Mouse (Mus musculus) liver, adult 2 months (tissue): Measurements from ENCODE around the gene Ccdc65. TPM values are rescaled to one million over a fixed set of nuclear protein-coding genes. Genes with fewer than 3 reads are reported as not detected.
"Not testable (repeated sequence)": the region's sequence is repeated elsewhere in the genome, so short reads cannot be mapped to it uniquely, and the experiment has no call there.

ENCODE experiments used
- DNase-seq: peaks from one replicate; pipeline ENCODE4 v3.0.0-alpha.2; 2011; ENCODE audit warnings: low read depth, low spot score; ENCODE audit errors: extremely low read depth
- H3K27ac ChIP-seq: fragments of 200-500 bp; replicated peaks from 2 replicates; pipeline ENCODE4 v1.5.1; 2012; ENCODE audit warnings: low read depth, mild to moderate bottlenecking, control low read depth, inconsistent platforms, low read length; ENCODE audit not compliant: insufficient read depth
- H3K27me3 ChIP-seq: fragments of 200-500 bp; 2 replicates; pipeline ENCODE4 v1.6.1; 2012; ENCODE audit warnings: mild to moderate bottlenecking, moderate library complexity, low read length, inconsistent platforms; ENCODE audit not compliant: control insufficient read depth, insufficient read depth
- H3K36me3 ChIP-seq: fragments of 200-500 bp; 2 replicates; pipeline ENCODE4 v1.6.1; 2012; ENCODE audit warnings: low read length, inconsistent platforms; ENCODE audit not compliant: control insufficient read depth, insufficient read depth
- H3K4me1 ChIP-seq: fragments of 200-500 bp; 2 replicates; pipeline ENCODE4 v1.6.1; 2011; ENCODE audit warnings: low read length; ENCODE audit not compliant: control insufficient read depth, insufficient read depth
- H3K4me3 ChIP-seq: fragments of 200-500 bp; 2 replicates; pipeline ENCODE4 v1.5.1; 2011; ENCODE audit warnings: low read depth, mild to moderate bottlenecking, control low read depth, low read length, moderate library complexity; ENCODE audit not compliant: insufficient read depth
- H3K79me2 ChIP-seq: fragments of 200-500 bp; 2 replicates; pipeline ENCODE4 v1.6.1; 2012; ENCODE audit warnings: inconsistent platforms, mild to moderate bottlenecking, low read length, moderate library complexity; ENCODE audit not compliant: control insufficient read depth, insufficient read depth
- H3K9ac ChIP-seq: fragments of 200-500 bp; 2 replicates; pipeline ENCODE4 v1.6.1; 2012; ENCODE audit warnings: low read depth, mild to moderate bottlenecking, control low read depth, inconsistent platforms, low read length
- CTCF ChIP-seq: fragments of 200-500 bp; IDR thresholded peaks from 2 replicates; pipeline ENCODE4 v1.5.1; 2011; ENCODE audit warnings: low read depth, low read length, control low read depth
- POLR2A ChIP-seq: fragments of 200-500 bp; IDR thresholded peaks from 2 replicates; pipeline ENCODE4 v1.6.1; 2011; ENCODE audit warnings: low read length, control low read depth; ENCODE audit not compliant: insufficient read depth; ENCODE audit errors: extremely low read depth
- WGBS: fragments of 180-500 bp; shearing (Covaris S2); methylation state at CpG from one replicate; pipeline ENCODE4 v1.1.7; 2018; 5-methylcytosine and 5-hydroxymethylcytosine counted together
- polyA plus RNA-seq: library from polyadenylated mRNA; depleted of rRNA; stranded (reverse); fragments of >200 nt; gene quantifications from 2 replicates; pipeline ENCODE4 v1.2.3, GENCODE M21; 2012
- total RNA-seq: library from RNA; depleted of rRNA; stranded (reverse); fragments of >200 nt; gene quantifications from 2 replicates; pipeline ENCODE4 v1.2.3, GENCODE M21; 2014

Ccdc65 gene
- total and polyA plus RNA-seq, 2 experiments = not detected

GRCm38 (mm10) chr15:98733976-98734566 lies 26.1 kb downstream of the Ccdc65 start:
- H3K36me3 ChIP-seq = no peaks in the 10 kb centered on the region
- no peak for DNase-seq
- 57% methylated on average over 5 of the region's 5 CpGs for WGBS
- no peak overlapping the region for H3K27ac ChIP-seq
- no peaks in the 10 kb centered on the region for H3K27me3 ChIP-seq
- no peak overlapping the region for H3K4me3 ChIP-seq
- peaks cover 20% of the 10 kb centered on the region for H3K4me1 ChIP-seq
- H3K9ac ChIP-seq = no peak overlapping the region
- no peaks in the 10 kb centered on the region for H3K79me2 ChIP-seq
- TF ChIP-seq POLR2A (no peak), CTCF (no peak)

- Histone ChIP-seq H3K4me1 (peaks cover 20% of the 10 kb centered on the region), H3K27ac (no peak overlapping the region), H3K27me3 (no peaks in the 10 kb centered on the region), H3K36me3 (no peaks in the 10 kb centered on the region), H3K9ac (no peak overlapping the region), H3K4me3 (no peak overlapping the region), H3K79me2 (no peaks in the 10 kb centered on the region)
- no peak for DNase-seq
- TF ChIP-seq POLR2A (no peak), CTCF (no peak)
- 85% methylated on average over 10 of the region's 10 CpGs for WGBS
These were observed 28.5 kb downstream of the Ccdc65 start for GRCm38 (mm10) chr15:98736521-98736920.

GRCm38 (mm10) chr15:98737881-98738280 lies 29.9 kb downstream of the Ccdc65 start:
- Histone ChIP-seq H3K79me2 (no peaks in the 10 kb centered on the region), H3K27ac (peak overlapping the region; percentile 20; the same call in 1 of the 2 replicates), H3K27me3 (no peaks in the 10 kb centered on the region), H3K4me3 (no peak overlapping the region), H3K36me3 (no peaks in the 10 kb centered on the region), H3K9ac (no peak overlapping the region), H3K4me1 (peaks cover 14% of the 10 kb centered on the region)
- no peak for TF ChIP-seq POLR2A
- TF ChIP-seq CTCF = peak; percentile 81
- DNase-seq = peak; percentile 56

GRCm38 (mm10) chr15:98738796-98739195 lies 30.8 kb downstream of the Ccdc65 start:
- TF ChIP-seq CTCF = peak; percentile 69
- TF ChIP-seq POLR2A = no peak
- WGBS = 49% methylated on average over 4 of the region's 4 CpGs

GRCm38 (mm10) chr15:98740219-98740618 lies 32.2 kb downstream of the Ccdc65 start:
- TF ChIP-seq CTCF (no peak), POLR2A (no peak)
- no peak overlapping the region for H3K9ac ChIP-seq
- peaks cover 12% of the 10 kb centered on the region for H3K4me1 ChIP-seq
- H3K27me3 ChIP-seq = no peaks in the 10 kb centered on the region
- H3K27ac ChIP-seq = no peak overlapping the region
- no peaks in the 10 kb centered on the region for H3K36me3 ChIP-seq
- whole genome bisulfite sequencing = 94% methylated on average over 8 of the region's 8 CpGs
- no peak overlapping the region for H3K4me3 ChIP-seq
- H3K79me2 ChIP-seq = no peaks in the 10 kb centered on the region
- DNase-seq = no peak

More at GRCm38 (mm10) chr15:98738796-98739195, 30.8 kb downstream of the Ccdc65 start:
- Histone ChIP-seq H3K36me3 (no peaks in the 10 kb centered on the region), H3K79me2 (no peaks in the 10 kb centered on the region), H3K9ac (no peak overlapping the region), H3K27ac (no peak overlapping the region), H3K27me3 (no peaks in the 10 kb centered on the region), H3K4me3 (no peak overlapping the region), H3K4me1 (peaks cover 14% of the 10 kb centered on the region)
- peak; percentile 38 for DNase-seq

- no peak overlapping the region for H3K9ac ChIP-seq
- WGBS = 82% methylated on average over 8 of the region's 8 CpGs
- no peaks in the 10 kb centered on the region for H3K27me3 ChIP-seq
- no peak for TF ChIP-seq CTCF
- TF ChIP-seq POLR2A = no peak
- no peak for DNase-seq
- H3K27ac ChIP-seq = no peak overlapping the region
- no peaks in the 10 kb centered on the region for H3K36me3 ChIP-seq
- H3K4me1 ChIP-seq = peaks cover 11% of the 10 kb centered on the region
- no peak overlapping the region for H3K4me3 ChIP-seq
- peaks cover 3% of the 10 kb centered on the region; the same call in 1 of the 2 replicates for H3K79me2 ChIP-seq
These were observed 34.9 kb downstream of the Ccdc65 start for GRCm38 (mm10) chr15:98742766-98743428.

- not testable (repeated sequence) for H3K36me3 ChIP-seq, H3K4me1 ChIP-seq, DNase-seq, H3K27me3 ChIP-seq, H3K9ac ChIP-seq, H3K4me3 ChIP-seq, H3K27ac ChIP-seq, H3K79me2 ChIP-seq
- WGBS = 88% methylated on average over 3 of the region's 3 CpGs
These were observed 35.9 kb downstream of the Ccdc65 start for GRCm38 (mm10) chr15:98743863-98744262.
